Mouse (Mus musculus): ENCODE data around the gene Las1l. TPM values are rescaled to one million over a fixed set of nuclear protein-coding genes. Genes with fewer than 3 reads are reported as not detected.
A peak's percentile ranks its signal among the peaks of the same experiment; 100 is the strongest.

The Las1l gene
- polyA plus RNA-seq (2012; ENCODE audit: insufficient read depth, insufficient read length, low replicate concordance, missing spikeins) = not detected in 2 replicates

- TF ChIP-seq CTCF (IDR thresholded peaks at IDR 0.05; ENCODE audit: insufficient read depth, low read depth, low read length) (no peak), POLR2A (IDR thresholded peaks at IDR 0.05; ENCODE audit: insufficient read depth, low read depth, low read length) (peak; percentile 67; the same call in 1 of the 2 replicates)
- H3K4me1 ChIP-seq (ENCODE audit: control insufficient read depth, insufficient read depth, low read length) = no peaks in the 10 kb centered on the region
- 17% methylated on average over 42 of the region's 42 CpGs for WGBS
- peak within 1 kb of the TSS; percentile 53 for H3K4me3 ChIP-seq (ENCODE audit: insufficient read depth, low read depth, low read length)
- H3K27ac ChIP-seq (ENCODE audit: insufficient read depth, low read depth, low read length) = no peak within 1 kb of the TSS
These were observed at the start of gene Las1l for GRCm38 (mm10) chrX:95956497-95957293. Gene Las1l, minus strand, starts transcription at chrX:95956962.

GRCm38 (mm10) chrX:96006395-96006794, 49.6 kb upstream of the Las1l start:
- TF ChIP-seq POLR2A (IDR thresholded peaks at IDR 0.05; ENCODE audit: insufficient read depth, low read depth, low read length) (no peak), CTCF (IDR thresholded peaks at IDR 0.05; ENCODE audit: insufficient read depth, low read depth, low read length) (no peak)
- WGBS = 70% methylated on average over 6 of the region's 6 CpGs

GRCm38 (mm10) chrX:95999601-96000000, 42.8 kb upstream of the Las1l start:
- TF ChIP-seq POLR2A (IDR thresholded peaks at IDR 0.05; ENCODE audit: insufficient read depth, low read depth, low read length) = no peak
- no peak for TF ChIP-seq CTCF (IDR thresholded peaks at IDR 0.05; ENCODE audit: insufficient read depth, low read depth, low read length)
- Histone ChIP-seq H3K4me3 (ENCODE audit: insufficient read depth, low read depth, low read length) (no peak overlapping the region), H3K4me1 (ENCODE audit: control insufficient read depth, insufficient read depth, low read length) (no peaks in the 10 kb centered on the region), H3K27ac (ENCODE audit: insufficient read depth, low read depth, low read length) (no peak overlapping the region)
- 80% methylated on average over 6 of the region's 6 CpGs for WGBS

More at GRCm38 (mm10) chrX:96006395-96006794, 49.6 kb upstream of the Las1l start:
- H3K27ac ChIP-seq (ENCODE audit: insufficient read depth, low read depth, low read length) = no peak overlapping the region
- H3K4me1 ChIP-seq (ENCODE audit: control insufficient read depth, insufficient read depth, low read length) = no peaks in the 10 kb centered on the region
- no peak overlapping the region for H3K4me3 ChIP-seq (ENCODE audit: insufficient read depth, low read depth, low read length)

- WGBS = 68% methylated on average over 3 of the region's 3 CpGs
- Histone ChIP-seq H3K4me1 (ENCODE audit: control insufficient read depth, insufficient read depth, low read length) (no peaks in the 10 kb centered on the region), H3K27ac (ENCODE audit: insufficient read depth, low read depth, low read length) (no peak overlapping the region), H3K4me3 (ENCODE audit: insufficient read depth, low read depth, low read length) (no peak overlapping the region)
- TF ChIP-seq POLR2A (IDR thresholded peaks at IDR 0.05; ENCODE audit: insufficient read depth, low read depth, low read length) (no peak), CTCF (IDR thresholded peaks at IDR 0.05; ENCODE audit: insufficient read depth, low read depth, low read length) (no peak)
These were observed 36.4 kb upstream of the Las1l start for GRCm38 (mm10) chrX:95993206-95993605.

GRCm38 (mm10) chrX:95969936-95970335, 13.2 kb upstream of the Las1l start:
- Histone ChIP-seq H3K4me1 (ENCODE audit: control insufficient read depth, insufficient read depth, low read length) (0 out of 2 replicates have a peak, but pooled peaks cover 6% of the 10 kb centered on the region), H3K4me3 (ENCODE audit: insufficient read depth, low read depth, low read length) (no peak overlapping the region), H3K27ac (ENCODE audit: insufficient read depth, low read depth, low read length) (no peak overlapping the region)
- TF ChIP-seq CTCF (IDR thresholded peaks at IDR 0.05; ENCODE audit: insufficient read depth, low read depth, low read length) = no peak
- no peak for TF ChIP-seq POLR2A (IDR thresholded peaks at IDR 0.05; ENCODE audit: insufficient read depth, low read depth, low read length)
- 79% methylated on average over 9 of the region's 9 CpGs for WGBS

- Histone ChIP-seq H3K27ac (ENCODE audit: insufficient read depth, low read depth, low read length) (no peak overlapping the region), H3K4me1 (ENCODE audit: control insufficient read depth, insufficient read depth, low read length) (0 out of 2 replicates have a peak, but pooled peaks cover 6% of the 10 kb centered on the region), H3K4me3 (ENCODE audit: insufficient read depth, low read depth, low read length) (no peak overlapping the region)
- TF ChIP-seq CTCF (IDR thresholded peaks at IDR 0.05; ENCODE audit: insufficient read depth, low read depth, low read length) (no peak), POLR2A (IDR thresholded peaks at IDR 0.05; ENCODE audit: insufficient read depth, low read depth, low read length) (no peak)
- 37% methylated on average over 6 of the region's 6 CpGs for WGBS
These were observed 12.4 kb upstream of the Las1l start for GRCm38 (mm10) chrX:95969116-95969515.

- H3K27ac ChIP-seq (ENCODE audit: insufficient read depth, low read depth, low read length) = peak overlapping the region; percentile 85
- TF ChIP-seq CTCF (IDR thresholded peaks at IDR 0.05; ENCODE audit: insufficient read depth, low read depth, low read length) (0 out of 2 replicates have a peak, but pooled peaks have one; percentile 25), POLR2A (IDR thresholded peaks at IDR 0.05; ENCODE audit: insufficient read depth, low read depth, low read length) (no peak)
- H3K4me1 ChIP-seq (ENCODE audit: control insufficient read depth, insufficient read depth, low read length) = 0 out of 2 replicates have a peak, but pooled peaks cover 6% of the 10 kb centered on the region
- 18% methylated on average over 6 of the region's 6 CpGs for WGBS
- H3K4me3 ChIP-seq (ENCODE audit: insufficient read depth, low read depth, low read length) = peak overlapping the region; percentile 57
These were observed 11.8 kb upstream of the Las1l start for GRCm38 (mm10) chrX:95968594-95968965.

- H3K27ac ChIP-seq (ENCODE audit: insufficient read depth, low read depth, low read length) = peak overlapping the region; percentile 85
- 26% methylated on average over 28 of the region's 28 CpGs for WGBS
- TF ChIP-seq CTCF (IDR thresholded peaks at IDR 0.05; ENCODE audit: insufficient read depth, low read depth, low read length) = no peak; the same call in 1 of the 2 replicates
- TF ChIP-seq POLR2A (IDR thresholded peaks at IDR 0.05; ENCODE audit: insufficient read depth, low read depth, low read length) = no peak
- 0 out of 2 replicates have a peak, but pooled peaks cover 6% of the 10 kb centered on the region for H3K4me1 ChIP-seq (ENCODE audit: control insufficient read depth, insufficient read depth, low read length)
- peak overlapping the region; percentile 57 for H3K4me3 ChIP-seq (ENCODE audit: insufficient read depth, low read depth, low read length)
These were observed 11.3 kb upstream of the Las1l start for GRCm38 (mm10) chrX:95967847-95968593.

Measured in olfactory bulb, adult 2 months (tissue).